Mouse (Mus musculus) liver, embryonic 14.5 days (tissue): ENCODE data around the gene Dao. TPM values are rescaled to one million over a fixed set of nuclear protein-coding genes. Genes with fewer than 3 reads are reported as not detected.

ENCODE experiments used
- ATAC-seq: fragments of 200-750 bp; cut with Nextera tagmentation; 2 replicates; pipeline ENCODE4 v1.8.0; 2017; ENCODE audit warnings: moderate number of reproducible peaks, mild to moderate bottlenecking, moderate library complexity; ENCODE audit not compliant: insufficient read depth
- DNase-seq, 3 experiments: peaks; one replicate each; pipeline ENCODE4 v3.0.0-alpha.2; 2012 to 2013; ENCODE audit warnings: low read depth in 3 of 3, low spot score in 3 of 3
- H3K27ac ChIP-seq: fragments of 300-500 bp; sonication (generic); 2 replicates; pipeline ENCODE4 v1.5.1; 2014; ENCODE audit warnings: moderate library complexity, mild to moderate bottlenecking, control low read depth, inconsistent platforms
- H3K27me3 ChIP-seq: fragments of 300-500 bp; sonication (generic); 2 replicates; pipeline ENCODE4 v1.6.1; 2014; ENCODE audit warnings: mild to moderate bottlenecking, low read length, moderate library complexity; ENCODE audit not compliant: control insufficient read depth, insufficient read depth
- H3K36me3 ChIP-seq: fragments of 300-500 bp; sonication (generic); replicated peaks from 2 replicates; pipeline ENCODE4 v1.6.1; 2014; ENCODE audit warnings: low read depth; ENCODE audit not compliant: control insufficient read depth, insufficient read depth
- H3K4me1 ChIP-seq, 2 experiments: fragments of 200-500 bp in 1 of 2; fragments of 300-500 bp in 1 of 2; sonication (generic) in 1 of 2; replicated peaks; 2 replicates each; pipeline ENCODE4 v1.6.1; 2012 to 2014; ENCODE audit warnings: antibody characterized with exemption in 1 of 2, inconsistent platforms in 1 of 2, low read length in 1 of 2; ENCODE audit not compliant: control insufficient read depth in 2 of 2, insufficient read depth in 2 of 2
- H3K4me2 ChIP-seq: fragments of 300-500 bp; sonication (generic); 2 replicates; pipeline ENCODE4 v1.6.1; 2014; ENCODE audit warnings: low read depth, mild to moderate bottlenecking, control low read depth, moderate library complexity
- H3K4me3 ChIP-seq, 2 experiments: fragments of 200-500 bp in 1 of 2; fragments of 300-500 bp in 1 of 2; sonication (generic) in 1 of 2; 2 replicates each; pipeline ENCODE4 v1.5.1; 2012 to 2014; ENCODE audit warnings: low read depth in 2 of 2, low read length in 2 of 2, mild to moderate bottlenecking in 2 of 2, control low read depth in 1 of 2, inconsistent platforms in 1 of 2, moderate library complexity in 1 of 2; ENCODE audit not compliant: insufficient read depth in 1 of 2
- H3K9ac ChIP-seq: fragments of 300-500 bp; sonication (generic); replicated peaks from 2 replicates; pipeline ENCODE4 v1.6.1; 2014; ENCODE audit warnings: mild to moderate bottlenecking, control low read depth, moderate library complexity
- H3K9me3 ChIP-seq: fragments of 300-500 bp; sonication (generic); 2 replicates; pipeline ENCODE4 v1.6.1; 2016; ENCODE audit warnings: low read length, mixed read lengths; ENCODE audit not compliant: control insufficient read depth
- CTCF ChIP-seq: IDR thresholded peaks from 2 replicates; pipeline ENCODE4 v1.5.1; 2016; ENCODE audit warnings: antibody characterized with exemption, low read depth, control low read depth
- EP300 ChIP-seq: IDR thresholded peaks from 2 replicates; pipeline ENCODE4 v1.6.1; 2016; ENCODE audit warnings: antibody characterized with exemption, low read depth
- WGBS: fragments of 180-500 bp; shearing (Covaris S2); extraction: QIAGEN DNeasy Blood & Tissue Kit; methylation state at CpG from one replicate; pipeline ENCODE4 v1.1.7; 2014; ENCODE audit not compliant: insufficient replicate concordance; 5-methylcytosine and 5-hydroxymethylcytosine counted together
- polyA plus RNA-seq, 2 experiments: library from polyadenylated mRNA; depleted of rRNA in 1 of 2; stranded (reverse) in 1 of 2; unstranded in 1 of 2; fragments of >200 nt; fragmentation: Nextera tagmentation in 1 of 2; extraction: Ambion mirVana in 1 of 2; gene quantifications; 2 replicates each; pipeline versions ENCODE4 v1.2.1 to v1.2.3; 2012 to 2014

The Dao gene
- polyA plus RNA-seq, 2 experiments: not detected

DNA sequence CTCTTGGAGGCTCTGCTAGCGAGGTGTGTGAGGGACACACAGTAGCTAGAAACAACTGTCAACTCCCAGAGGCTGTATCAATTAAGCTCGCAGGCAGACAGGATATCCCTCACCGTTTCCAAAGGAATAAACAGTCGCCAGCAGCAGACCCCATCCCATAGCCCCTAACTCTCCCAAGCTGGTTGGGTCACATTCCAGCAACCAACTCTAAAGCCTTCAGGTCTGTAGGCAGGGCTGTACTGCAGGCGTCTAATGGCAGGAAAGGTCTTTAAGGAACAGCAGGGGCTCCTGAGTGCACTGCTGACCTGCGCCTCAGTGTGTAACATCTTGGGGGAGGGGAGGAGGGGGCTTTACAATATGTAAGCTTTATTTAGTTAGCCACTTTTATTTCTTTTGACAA lies 44.5 kb upstream of the Dao start:
- DNase-seq: no peak
- Histone ChIP-seq H3K27me3 (no peaks in the 10 kb centered on the region), H3K36me3 (peaks cover 32% of the 10 kb centered on the region), H3K4me2 (no peak overlapping the region), H3K27ac (no peak overlapping the region), H3K4me1 (peaks cover 2 to 8% of the 10 kb centered on the region in 2 experiments; a peak in 3 of 4 replicates), H3K9ac (no peak overlapping the region), H3K9me3 (no peaks in the 10 kb centered on the region), H3K4me3 (no peak overlapping the region)
- ATAC-seq: no peak
- no peak for TF ChIP-seq EP300
- no peak for TF ChIP-seq CTCF
- 59% methylated on average over 6 of the region's 6 CpGs for WGBS

DNA sequence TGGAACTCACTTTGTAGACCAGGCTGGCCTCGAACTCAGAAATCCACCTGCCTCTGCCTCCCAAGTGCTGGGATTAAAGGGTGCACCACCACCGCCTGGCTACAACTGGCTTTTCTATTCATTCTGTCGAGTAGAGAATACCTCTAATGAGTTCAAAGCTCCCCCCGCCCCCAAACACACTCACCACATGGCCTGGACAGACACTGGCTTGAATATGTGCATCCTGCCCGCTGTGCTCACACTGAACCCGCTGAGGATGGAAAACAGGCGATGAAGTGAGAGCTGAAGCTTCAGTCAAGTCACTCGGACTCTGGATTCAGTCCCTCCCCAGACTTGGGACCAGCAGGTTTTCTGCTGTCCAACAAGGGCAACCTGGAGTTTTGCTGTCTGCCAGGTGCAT lies 43.1 kb upstream of the Dao start:
- Histone ChIP-seq H3K36me3 (peaks cover 37% of the 10 kb centered on the region), H3K27ac (no peak overlapping the region), H3K9me3 (no peaks in the 10 kb centered on the region), H3K4me2 (no peak overlapping the region), H3K4me3 (no peak overlapping the region), H3K4me1 (peaks cover 2 to 6% of the 10 kb centered on the region in 2 experiments; a peak in 3 of 4 replicates), H3K9ac (no peak overlapping the region), H3K27me3 (no peaks in the 10 kb centered on the region)
- TF ChIP-seq CTCF: no peak
- DNase-seq (no peak), ATAC-seq (no peak)
- WGBS: 79% methylated on average over 8 of the region's 8 CpGs

- 28% methylated on average over 7 of the region's 7 CpGs for WGBS
- H3K9me3 ChIP-seq: no peaks in the 10 kb centered on the region
- H3K9ac ChIP-seq: no peak overlapping the region
- no peaks in the 10 kb centered on the region for H3K27me3 ChIP-seq
- H3K27ac ChIP-seq: no peak overlapping the region
- no peak overlapping the region for H3K4me2 ChIP-seq
- ATAC-seq (peak; percentile 16; the same call in 1 of the 2 replicates), DNase-seq (no peak)
- peaks cover 42% of the 10 kb centered on the region for H3K36me3 ChIP-seq
- H3K4me1 ChIP-seq: peaks cover 7 to 12% of the 10 kb centered on the region in 2 experiments
- no peak overlapping the region for H3K4me3 ChIP-seq
- TF ChIP-seq CTCF (no peak), EP300 (no peak)
Measured at GRCm38 (mm10) chr5:113961776-113962175, 41.7 kb upstream of the Dao start.

GRCm38 (mm10) chr5:113964972-113965371 lies 38.5 kb upstream of the Dao start:
- DNase-seq (no peak), ATAC-seq (no peak)
- Histone ChIP-seq H3K4me1 (peaks cover 10 to 13% of the 10 kb centered on the region in 2 experiments), H3K27me3 (no peaks in the 10 kb centered on the region), H3K27ac (no peak overlapping the region), H3K4me2 (no peak overlapping the region), H3K4me3 (no peak overlapping the region), H3K9me3 (no peaks in the 10 kb centered on the region), H3K36me3 (peaks cover 61% of the 10 kb centered on the region), H3K9ac (no peak overlapping the region)
- no peak for TF ChIP-seq EP300
- no peak for TF ChIP-seq CTCF
- WGBS: 85% methylated on average over 14 of the region's 14 CpGs

- Histone ChIP-seq H3K9me3 (no peaks in the 10 kb centered on the region), H3K9ac (no peak overlapping the region), H3K27ac (no peak overlapping the region), H3K4me3 (no peak overlapping the region), H3K4me2 (no peak overlapping the region), H3K27me3 (no peaks in the 10 kb centered on the region), H3K4me1 (peaks cover 9 to 13% of the 10 kb centered on the region in 2 experiments), H3K36me3 (peaks cover 65% of the 10 kb centered on the region)
- WGBS: 89% methylated on average over 7 of the region's 7 CpGs
- TF ChIP-seq CTCF (no peak), EP300 (no peak)
- DNase-seq (no peak), ATAC-seq (no peak)
Measured at GRCm38 (mm10) chr5:113965659-113966185, 37.8 kb upstream of the Dao start.
